Mouse (Mus musculus) frontal cortex, adult 2 months (tissue): Measurements from ENCODE around the gene Cyp2d11. TPM values are rescaled to one million over a fixed set of nuclear protein-coding genes. Genes with fewer than 3 reads are reported as not detected.
A peak's percentile ranks its signal among the peaks of the same experiment; 100 is the strongest.

Experiments used
- DNase-seq, 2 experiments: peaks; one replicate each; pipeline ENCODE4 v3.0.0; 2022; ENCODE audit warnings: low spot score in 1 of 2; ENCODE audit errors: extremely low spot score in 1 of 2
- polyA plus RNA-seq: library from polyadenylated mRNA; depleted of rRNA; stranded (reverse); fragments of >200 nt; gene quantifications from 2 replicates; pipeline ENCODE4 v1.2.3, GENCODE M21; 2012

Gene Cyp2d11
- polyA plus RNA-seq, 1 experiment: not detected

DNA sequence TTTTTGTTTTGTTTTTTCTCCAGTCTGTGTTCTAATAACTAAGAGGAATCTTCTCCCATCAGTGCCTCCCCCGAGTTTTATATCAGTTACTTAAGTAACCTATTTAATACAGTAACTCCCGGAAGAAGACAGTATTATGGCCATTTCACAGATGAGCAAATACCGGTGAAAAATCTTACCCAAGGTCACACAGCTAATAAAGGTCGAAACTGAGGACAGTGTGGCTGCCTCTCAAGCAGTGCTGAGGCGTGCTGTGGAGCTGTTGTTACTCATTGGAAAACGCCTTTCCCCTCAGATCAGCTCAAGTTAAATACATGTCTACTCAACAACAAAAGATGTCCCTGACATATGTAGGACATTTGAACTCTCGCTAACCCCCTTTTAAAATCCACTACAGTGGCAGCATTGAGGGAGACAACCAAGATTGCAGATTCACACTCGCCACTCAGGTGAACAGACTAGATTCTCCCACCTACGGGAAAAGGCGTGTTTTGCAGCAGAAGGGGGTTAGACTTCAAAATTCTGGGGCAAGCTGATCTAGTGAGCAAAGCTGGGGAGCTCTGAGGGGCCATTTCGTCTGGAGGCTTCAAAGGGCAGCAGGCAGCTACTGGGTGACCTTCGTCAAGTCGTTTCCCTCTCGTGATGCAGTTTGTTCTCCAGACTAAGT is 40.6 kb downstream of the Cyp2d11 start:
- peak in 1 of 2 experiments; percentile 33 for DNase-seq

DNA sequence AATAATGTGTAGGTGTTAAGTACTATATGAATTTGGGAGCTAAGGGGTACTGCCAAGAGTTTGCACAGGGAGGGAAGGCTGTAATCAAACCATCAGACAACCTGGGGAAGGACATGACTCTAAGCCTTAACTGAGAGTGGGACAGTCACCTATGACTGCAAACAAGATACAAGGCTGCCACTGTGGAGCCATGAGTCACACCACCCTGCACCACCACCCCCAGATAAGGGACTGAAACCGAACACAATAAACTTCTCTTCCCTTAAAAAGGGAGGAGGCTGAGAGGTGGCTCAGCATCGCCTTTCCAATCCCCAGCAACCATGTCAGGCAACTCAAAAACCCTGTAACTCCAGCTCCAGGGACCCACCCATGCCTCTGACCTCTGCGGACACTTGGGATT is 42.3 kb downstream of the Cyp2d11 start:
- DNase-seq: no peak

DNA sequence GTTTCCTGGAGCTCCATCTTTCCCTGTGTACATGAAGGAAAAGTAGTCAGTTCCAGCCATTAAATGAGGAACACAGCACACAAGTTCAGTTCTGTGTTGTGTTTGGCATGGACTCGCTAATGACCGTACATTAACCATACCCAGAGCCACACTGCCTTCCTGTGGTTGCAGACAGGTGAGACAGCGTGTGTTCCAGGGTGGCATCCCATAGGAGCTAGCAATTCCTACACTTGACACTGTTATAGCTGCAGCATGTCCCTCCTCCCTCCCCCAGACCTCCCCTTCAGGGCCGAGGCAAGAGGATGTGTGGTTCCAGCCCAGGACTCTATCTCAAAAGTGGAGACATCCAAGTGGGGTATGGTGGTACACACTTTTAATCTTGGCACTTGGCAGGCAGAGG is 43.5 kb downstream of the Cyp2d11 start:
- no peak for DNase-seq

DNA sequence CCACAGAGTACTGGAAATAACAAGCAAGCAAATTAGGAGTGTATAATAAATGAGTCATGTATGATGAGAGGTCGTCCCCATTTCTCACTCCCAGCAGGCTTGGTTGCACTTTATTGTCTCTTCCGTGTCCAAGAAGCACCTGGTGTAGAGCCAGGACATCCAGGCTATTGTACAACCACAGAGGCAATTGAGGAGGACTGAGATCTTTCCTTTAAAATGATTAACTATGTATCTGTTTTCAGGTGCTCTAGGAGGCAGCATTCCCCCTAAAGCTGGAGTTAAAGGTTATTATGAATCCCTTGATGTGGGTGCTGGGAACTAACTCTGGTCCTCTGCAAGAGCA is 44.9 kb downstream of the Cyp2d11 start:
- DNase-seq: no peak

DNA sequence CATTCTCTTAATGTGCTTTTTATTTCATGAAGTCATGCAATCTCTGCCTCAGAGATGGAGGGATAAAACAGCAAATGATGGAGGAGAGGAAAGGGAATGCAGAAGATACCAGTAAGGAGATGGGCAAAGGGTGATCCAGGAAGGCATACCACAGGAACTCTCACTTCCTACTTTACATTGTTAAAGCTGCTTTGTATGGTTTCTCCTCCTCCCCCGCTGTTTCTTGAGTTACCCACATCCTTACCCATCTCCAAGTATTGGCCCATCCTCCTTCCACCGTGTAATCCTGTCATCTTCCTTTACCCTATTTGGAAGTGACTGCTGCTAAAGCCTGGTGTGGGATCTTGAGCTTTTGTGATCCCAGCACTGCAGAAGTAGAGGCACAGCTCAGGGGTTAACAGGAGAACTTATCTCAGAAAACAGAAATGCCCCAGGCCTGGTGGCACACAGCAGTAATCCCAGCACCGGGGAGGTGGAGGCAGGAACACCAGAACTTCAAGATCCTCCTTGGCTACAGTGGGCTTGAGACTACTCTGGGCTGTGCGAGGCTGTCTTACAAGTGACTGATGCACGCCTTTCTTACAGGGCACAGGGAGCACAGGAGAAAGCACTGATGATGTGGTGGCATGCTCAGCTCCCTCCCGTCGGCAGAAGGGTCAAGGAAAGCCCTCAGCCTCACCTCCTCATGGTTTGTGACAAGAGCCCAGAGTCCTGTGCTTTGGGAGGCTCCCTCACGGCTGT is 45.4 kb downstream of the Cyp2d11 start:
- DNase-seq: no peak

GRCm38 (mm10) chr15:82347852-82348251 is 46.0 kb downstream of the Cyp2d11 start:
- DNase-seq: no peak

GRCm38 (mm10) chr15:82347303-82347676 is 46.5 kb downstream of the Cyp2d11 start:
- DNase-seq: no peak

DNA sequence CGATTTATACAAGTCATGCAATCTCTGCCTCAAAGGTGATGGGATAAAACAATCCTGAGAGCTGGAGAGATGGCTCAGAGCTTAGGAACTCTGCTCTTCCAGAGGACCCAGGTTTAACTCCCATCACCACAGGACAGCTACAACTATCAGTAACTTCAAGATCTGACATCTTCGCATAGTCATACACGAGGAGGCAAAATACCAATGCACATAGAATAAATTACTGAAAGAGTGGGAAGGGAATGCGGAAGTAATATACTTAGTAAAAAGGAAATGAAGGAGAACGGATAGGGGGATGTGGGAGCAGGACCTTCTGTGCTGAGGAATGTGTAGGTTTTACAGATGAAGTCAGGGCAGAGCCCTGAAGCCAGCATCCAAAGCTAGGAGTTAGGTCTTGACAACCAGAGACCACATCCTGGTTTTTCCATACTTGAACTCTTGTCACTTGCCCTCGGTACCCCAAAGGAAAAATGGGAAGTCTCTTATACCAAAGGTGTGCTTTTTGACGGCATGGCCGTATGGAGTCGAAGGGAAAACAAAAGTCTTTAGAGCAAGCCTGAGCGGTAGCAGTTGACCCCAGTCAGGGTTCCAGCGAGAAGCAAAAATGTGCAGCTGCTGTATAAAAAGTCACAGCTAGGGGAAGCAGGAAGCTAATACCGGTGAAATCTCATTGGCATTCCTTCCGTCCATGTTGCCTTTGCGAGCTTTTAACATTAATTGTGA is 47.1 kb downstream of the Cyp2d11 start:
- no peak for DNase-seq

DNA sequence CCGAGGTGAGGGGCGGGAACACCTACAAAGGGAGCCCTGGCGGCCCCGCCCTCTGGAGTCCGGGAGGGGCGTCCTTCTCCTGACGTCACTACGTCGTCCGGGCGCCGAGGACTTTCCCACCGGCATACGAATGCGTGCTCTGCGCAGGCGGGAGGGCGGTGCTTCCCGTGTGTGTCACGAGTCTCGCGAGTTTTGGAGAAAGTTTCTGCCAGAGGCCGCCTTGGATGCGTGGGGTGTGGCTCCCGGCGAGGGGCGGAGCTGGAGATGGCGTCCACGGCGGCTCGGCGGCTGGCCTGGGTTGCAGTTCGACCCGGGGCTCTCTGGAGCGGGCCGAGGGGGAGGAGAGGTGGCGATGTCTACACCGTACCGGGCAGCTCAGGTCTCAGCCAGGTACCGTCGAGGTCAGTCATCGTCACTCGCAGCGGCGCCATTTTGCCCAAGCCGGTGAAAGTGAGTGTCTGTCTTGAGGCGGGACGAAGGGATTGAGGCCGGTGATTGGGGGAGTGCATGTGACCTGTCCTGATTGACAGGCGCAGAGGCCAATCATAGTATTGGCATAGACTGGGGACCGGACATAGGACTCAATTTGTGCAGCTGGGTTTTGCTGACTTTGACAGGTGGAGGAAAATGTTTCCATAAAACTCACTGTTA is 47.9 kb downstream of the Cyp2d11 start:
- peak; percentile 97 to 99 for DNase-seq

DNA sequence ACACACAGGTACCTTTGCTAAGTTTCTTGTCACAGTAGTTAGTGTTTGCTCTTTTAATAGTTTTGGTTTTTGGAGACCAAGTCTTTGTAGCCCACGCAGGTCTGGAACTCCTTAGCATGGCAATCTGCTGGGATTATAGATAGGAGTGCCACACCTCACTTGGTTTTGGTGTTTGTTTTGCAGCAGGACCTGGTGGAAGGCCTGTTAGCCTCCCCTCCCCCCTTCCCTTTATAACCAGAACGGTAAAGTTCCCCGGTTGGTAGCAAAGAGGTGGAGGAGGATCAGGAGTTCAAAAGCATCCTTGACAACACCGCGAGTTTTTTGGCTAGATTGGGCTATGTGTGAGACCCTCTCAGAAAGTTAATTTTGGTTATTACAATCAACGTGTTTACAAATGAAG is 48.9 kb downstream of the Cyp2d11 start:
- DNase-seq: no peak

DNA sequence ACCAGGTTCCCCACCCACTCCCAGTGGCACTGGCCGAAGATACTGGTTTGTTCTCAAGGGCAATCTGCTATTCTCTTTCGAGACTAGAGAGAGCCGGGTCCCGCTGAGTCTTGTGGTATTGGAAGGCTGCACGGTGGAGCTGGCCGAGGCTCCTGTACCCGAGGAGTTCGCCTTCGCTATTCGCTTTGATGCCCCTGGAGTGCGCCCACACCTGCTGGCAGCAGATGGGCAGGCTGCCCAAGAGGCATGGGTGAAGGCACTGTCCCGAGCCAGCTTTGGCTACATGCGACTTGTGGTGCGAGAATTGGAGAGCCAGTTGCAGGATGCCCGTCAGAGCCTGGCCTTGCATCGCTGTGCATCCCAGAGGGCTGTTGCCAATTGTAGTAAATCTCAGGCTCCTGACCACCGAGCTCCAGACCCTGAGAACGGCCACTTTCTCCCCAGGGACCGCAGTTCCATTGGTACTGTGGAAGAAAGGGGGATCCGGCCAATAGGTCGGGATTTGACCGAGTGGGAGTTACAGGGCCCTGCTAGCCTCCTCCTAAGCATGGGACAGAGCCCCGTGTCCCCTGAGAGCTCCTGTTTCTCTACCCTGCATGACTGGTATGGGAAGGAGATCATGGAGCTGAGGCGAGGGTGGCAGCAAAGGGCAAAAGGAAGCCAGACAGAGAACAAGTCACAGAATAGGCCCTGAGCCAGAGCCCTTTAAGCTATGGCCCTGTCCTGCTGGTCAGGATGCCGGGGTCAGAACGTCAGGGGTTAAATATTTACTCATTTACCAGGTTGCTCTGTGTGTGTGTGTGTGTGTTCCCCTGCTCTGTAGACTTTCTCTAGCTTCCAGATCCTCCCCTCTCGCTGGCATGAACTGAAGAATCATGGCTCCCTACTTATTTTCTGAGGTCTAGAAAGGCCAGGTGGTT is 50.2 kb downstream of the Cyp2d11 start:
- DNase-seq: no peak

GRCm38 (mm10) chr15:82342543-82342935 is 51.3 kb downstream of the Cyp2d11 start:
- DNase-seq: no peak

DNA sequence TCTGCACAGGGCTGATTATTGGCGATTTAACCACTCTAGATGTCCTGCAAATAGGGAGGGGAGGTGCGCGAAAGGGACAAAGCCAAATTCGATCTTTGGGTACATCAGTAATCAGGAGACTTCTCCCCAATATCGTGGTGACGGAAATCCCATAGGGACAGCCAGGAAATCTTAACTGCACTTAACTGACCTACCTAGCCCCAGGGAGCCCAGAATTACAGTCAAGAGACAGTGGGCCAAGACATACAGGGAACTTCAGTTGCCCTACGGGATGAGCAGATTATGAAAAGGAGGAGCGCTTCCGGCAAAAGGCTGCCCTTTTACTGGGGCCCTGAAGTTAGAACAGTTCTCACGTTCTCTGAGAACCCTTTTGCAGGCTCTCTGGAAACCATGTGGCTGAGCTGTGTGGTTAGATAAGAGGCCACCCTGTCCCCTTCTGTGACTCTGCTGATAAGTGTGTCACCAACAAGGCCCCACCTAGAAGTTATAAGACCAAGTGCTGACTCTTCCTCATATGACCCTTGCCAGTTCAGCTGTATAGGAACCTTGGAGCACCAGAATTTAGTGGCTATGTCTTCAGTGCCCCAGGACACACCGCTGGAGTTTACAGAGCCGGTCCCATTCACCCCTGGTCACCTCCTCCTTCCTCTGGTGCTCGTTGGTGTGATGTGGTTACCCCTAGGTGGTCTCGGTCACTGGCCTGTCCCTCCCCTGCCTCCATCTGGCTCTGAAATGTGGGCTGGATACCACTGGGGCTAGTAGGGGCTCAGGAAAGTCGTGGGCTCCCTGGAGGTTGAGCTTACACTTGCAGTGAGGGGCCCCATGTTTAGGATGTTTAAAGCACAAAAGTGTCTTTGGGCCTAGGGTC is 51.9 kb downstream of the Cyp2d11 start:
- DNase-seq: no peak

- no peak for DNase-seq
These were observed 52.8 kb downstream of the Cyp2d11 start for GRCm38 (mm10) chr15:82341036-82341501.

- DNase-seq: no peak
These were observed 53.3 kb downstream of the Cyp2d11 start for GRCm38 (mm10) chr15:82340414-82341035.

GRCm38 (mm10) chr15:82339634-82340254 is 54.1 kb downstream of the Cyp2d11 start:
- DNase-seq: no peak
